Mouse (Mus musculus) hindbrain, embryonic 10.5 days (tissue): ENCODE data around the gene Cadm4. TPM values are rescaled to one million over a fixed set of nuclear protein-coding genes. Genes with fewer than 3 reads are reported as not detected.
A peak's percentile ranks its signal among the peaks of the same experiment; 100 is the strongest.

Source experiments
- DNase-seq: peaks from one replicate; pipeline ENCODE4 v3.0.0-alpha.2; 2017; ENCODE audit warnings: low spot score
- H3K27ac ChIP-seq: fragments of 300-500 bp; sonication (generic); 2 replicates; pipeline ENCODE4 v1.5.1; 2016; ENCODE audit warnings: mild to moderate bottlenecking, moderate library complexity
- H3K27me3 ChIP-seq: fragments of 300-500 bp; sonication (generic); 2 replicates; pipeline ENCODE4 v1.6.1; 2016; ENCODE audit warnings: mild to moderate bottlenecking; ENCODE audit not compliant: poor library complexity, insufficient read depth, severe bottlenecking
- H3K36me3 ChIP-seq: fragments of 300-500 bp; sonication (generic); 2 replicates; pipeline ENCODE4 v1.6.1; 2016; ENCODE audit warnings: mild to moderate bottlenecking, moderate library complexity
- H3K4me1 ChIP-seq: fragments of 300-500 bp; sonication (generic); replicated peaks from 2 replicates; pipeline ENCODE4 v1.6.1; 2016; ENCODE audit warnings: mild to moderate bottlenecking
- H3K4me3 ChIP-seq: fragments of 300-500 bp; sonication (generic); 2 replicates; pipeline ENCODE4 v1.5.1; 2016; ENCODE audit warnings: mild to moderate bottlenecking, moderate library complexity
- H3K9me3 ChIP-seq: fragments of 300-500 bp; sonication (generic); 2 replicates; pipeline ENCODE4 v1.6.1; 2016; ENCODE audit warnings: mild to moderate bottlenecking, moderate library complexity
- WGBS: fragments of 180-500 bp; shearing (Covaris S2); methylation state at CpG from one replicate; pipeline ENCODE4 v1.1.7; 2016; 5-methylcytosine and 5-hydroxymethylcytosine counted together
- polyA plus RNA-seq: library from polyadenylated mRNA; unstranded; fragments of >200 nt; fragmentation: Nextera tagmentation; extraction: Ambion mirVana; gene quantifications from 2 replicates; pipeline ENCODE4 v1.2.1, GENCODE M21; 2016

Gene Cadm4
- polyA plus RNA-seq = 12.1 and 38.6 TPM in 2 replicates

DNA sequence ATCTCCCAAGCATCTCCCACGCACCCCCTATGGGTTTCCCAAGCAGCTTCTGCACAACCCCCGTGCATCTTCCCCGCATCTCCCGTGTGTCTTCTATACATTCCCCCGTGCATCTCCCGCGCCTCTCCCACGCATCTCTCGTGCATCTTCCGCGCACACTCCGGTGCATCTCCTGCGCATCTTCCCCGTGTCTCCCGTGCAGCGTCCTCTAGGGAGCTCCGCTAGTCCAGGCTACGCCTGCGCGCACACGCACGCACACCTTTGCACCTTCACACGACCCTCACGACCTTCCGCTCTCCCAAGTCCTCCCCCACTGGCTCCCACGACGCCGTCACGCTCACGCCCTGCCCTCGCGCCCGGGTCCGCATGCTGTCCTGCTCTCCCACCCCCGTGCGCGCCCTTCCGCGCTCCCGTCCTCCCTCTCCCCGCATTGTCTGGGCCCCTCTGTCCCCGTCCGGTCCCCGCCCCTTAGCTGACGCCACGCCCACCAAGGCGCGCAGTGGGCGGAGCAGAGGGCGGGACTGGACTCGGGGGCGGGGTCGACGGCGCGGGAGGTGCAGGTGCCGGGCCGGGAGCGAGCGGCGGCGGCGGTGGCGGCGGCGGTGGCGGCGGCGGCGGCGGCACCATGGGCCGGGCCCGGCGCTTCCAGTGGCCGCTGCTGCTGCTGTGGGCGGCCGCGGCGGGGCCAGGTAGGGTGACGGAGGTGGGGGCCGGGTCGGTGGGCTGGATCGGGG lies at the start of gene Cadm4:
Cadm4 (plus strand) TSS at position 550 of the 734 bp plus-strand sequence.
- DNase-seq = peak; percentile 90
- Histone ChIP-seq H3K4me3 (peak within 1 kb of the TSS; percentile 80), H3K27me3 (peaks cover 54% of the 10 kb centered on the region), H3K9me3 (0 out of 2 replicates have a peak, but pooled peaks cover 2% of the 10 kb centered on the region), H3K4me1 (peaks cover 62% of the 10 kb centered on the region), H3K36me3 (no peaks in the 10 kb centered on the region), H3K27ac (peak within 1 kb of the TSS; percentile 94)
- under 1% methylated on average over 75 of the region's 83 CpGs for WGBS

DNA sequence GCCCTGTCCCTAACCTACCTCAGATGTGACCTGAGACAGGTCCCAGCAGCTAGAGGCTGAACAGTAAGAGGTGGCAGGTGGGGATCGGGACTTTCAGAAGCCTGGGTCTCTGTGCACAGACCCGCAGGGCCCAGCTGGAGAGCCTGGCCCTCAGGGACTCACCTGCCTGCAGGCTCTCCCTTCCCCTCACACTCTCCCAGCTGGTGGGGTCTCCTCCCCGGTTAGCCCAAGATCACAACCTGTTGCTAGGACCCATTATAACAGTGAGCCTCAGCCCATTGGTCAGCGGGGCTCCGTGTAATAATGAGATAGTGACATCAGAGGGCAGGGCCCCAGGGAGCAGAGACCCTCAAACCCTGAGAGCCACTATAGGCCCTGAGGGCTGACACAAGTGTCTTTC lies 46.5 kb upstream of the Cadm4 start:
- H3K27me3 ChIP-seq = peaks cover 20% of the 10 kb centered on the region
- 0 out of 2 replicates have a peak overlapping the region, but pooled peaks have one; percentile 23 for H3K27ac ChIP-seq
- WGBS = 81% methylated on average over 5 of the region's 5 CpGs
- H3K4me1 ChIP-seq = 0 out of 2 replicates have a peak, but pooled peaks cover 11% of the 10 kb centered on the region
- no peak for DNase-seq
- no peak overlapping the region for H3K4me3 ChIP-seq
- H3K9me3 ChIP-seq = peaks cover 19% of the 10 kb centered on the region
- no peaks in the 10 kb centered on the region; the same call in 1 of the 2 replicates for H3K36me3 ChIP-seq

DNA sequence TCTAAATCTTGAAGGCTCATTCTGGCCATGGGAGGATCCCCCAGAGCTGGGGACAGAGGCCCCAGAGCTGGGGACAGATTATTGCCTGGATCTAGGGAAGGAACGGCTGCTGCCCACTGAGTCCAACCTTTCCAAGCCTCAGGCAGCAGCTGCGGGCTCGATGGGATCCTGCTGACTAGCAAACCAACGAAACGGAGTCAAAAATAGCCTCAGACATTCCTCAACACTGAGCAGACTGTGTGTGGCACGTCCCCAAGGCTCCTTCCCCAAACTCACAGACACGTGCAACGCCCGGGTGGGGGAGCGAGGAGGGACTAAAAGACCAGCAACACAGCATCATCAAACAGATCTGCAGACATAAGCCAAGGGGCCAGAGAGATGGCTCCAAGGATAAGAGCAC lies 43.8 kb upstream of the Cadm4 start:
- DNase-seq = no peak
- Histone ChIP-seq H3K9me3 (peaks cover 5% of the 10 kb centered on the region; the same call in 1 of the 2 replicates), H3K27ac (no peak overlapping the region), H3K27me3 (peaks cover 8% of the 10 kb centered on the region), H3K4me1 (0 out of 2 replicates have a peak, but pooled peaks cover 5% of the 10 kb centered on the region), H3K36me3 (no peaks in the 10 kb centered on the region; the same call in 1 of the 2 replicates), H3K4me3 (no peak overlapping the region)
- 79% methylated on average over 10 of the region's 10 CpGs for WGBS

DNA sequence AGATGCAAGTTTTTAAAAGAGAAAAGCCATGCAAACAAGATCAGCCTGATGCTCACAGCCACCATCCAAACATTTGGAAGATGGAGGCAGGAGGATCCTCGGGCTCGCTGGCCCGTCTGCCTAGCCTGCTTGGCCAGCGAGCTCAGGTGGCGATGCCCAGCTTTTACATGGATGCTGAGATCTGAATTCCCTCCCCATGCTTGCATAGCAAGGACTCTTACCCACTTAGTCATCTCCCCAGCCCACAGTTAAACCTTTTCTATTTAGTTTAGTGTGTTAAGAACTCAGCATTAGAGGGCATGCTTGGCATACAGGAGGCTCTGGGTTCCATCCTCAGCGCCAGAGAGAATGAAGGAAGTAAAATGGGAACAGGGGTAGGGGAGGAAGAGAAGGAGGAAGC lies 42.6 kb upstream of the Cadm4 start:
- Histone ChIP-seq H3K27me3 (no peaks in the 10 kb centered on the region), H3K36me3 (no peaks in the 10 kb centered on the region), H3K9me3 (no peaks in the 10 kb centered on the region), H3K27ac (no peak overlapping the region), H3K4me1 (0 out of 2 replicates have a peak, but pooled peaks cover 5% of the 10 kb centered on the region), H3K4me3 (no peak overlapping the region)
- DNase-seq = no peak
- 80% methylated on average over 6 of the region's 6 CpGs for WGBS

DNA sequence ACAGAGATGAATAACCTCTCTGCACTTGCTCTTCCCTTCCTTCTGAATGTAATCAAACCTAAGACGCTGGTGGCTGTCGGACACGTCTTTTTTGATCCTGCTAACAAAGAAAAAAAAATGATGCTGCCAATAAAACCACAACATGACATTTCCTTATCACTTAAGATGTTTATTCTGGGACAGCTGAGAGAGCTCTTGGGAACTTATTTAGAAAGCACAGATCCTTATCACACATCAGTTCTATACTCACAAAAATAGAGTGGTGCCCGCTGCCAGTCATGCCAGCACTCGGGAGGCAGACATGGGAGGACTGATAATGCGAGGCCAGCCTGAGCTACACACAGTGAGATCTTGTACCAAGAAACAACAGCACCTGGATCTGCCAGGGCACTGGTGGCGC lies 41.9 kb upstream of the Cadm4 start:
- Histone ChIP-seq H3K36me3 (no peaks in the 10 kb centered on the region), H3K9me3 (no peaks in the 10 kb centered on the region), H3K27ac (no peak overlapping the region), H3K27me3 (no peaks in the 10 kb centered on the region), H3K4me3 (no peak overlapping the region), H3K4me1 (0 out of 2 replicates have a peak, but pooled peaks cover 5% of the 10 kb centered on the region)
- DNase-seq = no peak
- WGBS = 83% methylated on average over 7 of the region's 7 CpGs

DNA sequence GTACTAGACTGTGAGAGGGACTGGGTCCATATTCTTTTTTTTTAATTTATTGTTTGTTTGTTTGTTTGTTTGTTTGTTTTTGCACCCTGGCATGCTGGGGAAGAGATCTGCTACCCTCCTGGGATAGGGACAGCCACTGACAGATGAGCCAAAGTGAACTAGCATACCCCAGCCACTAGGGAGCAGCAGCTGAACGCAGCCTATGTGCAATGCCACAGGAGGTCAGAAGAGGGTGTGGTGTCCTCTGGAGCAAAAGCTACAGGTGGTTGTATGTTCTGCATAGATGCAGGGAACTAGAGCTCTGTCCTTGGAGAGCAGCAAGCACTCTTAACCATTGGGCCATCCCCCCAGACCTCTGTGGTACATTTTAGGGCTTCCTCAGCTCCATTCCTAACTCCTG lies 40.0 kb upstream of the Cadm4 start:
- 4% methylated on average over 1 of the region's 1 CpGs for WGBS
- Histone ChIP-seq H3K4me3 (no peak overlapping the region), H3K9me3 (0 out of 2 replicates have a peak, but pooled peaks cover 3% of the 10 kb centered on the region), H3K4me1 (no peaks in the 10 kb centered on the region), H3K36me3 (no peaks in the 10 kb centered on the region), H3K27ac (no peak overlapping the region), H3K27me3 (no peaks in the 10 kb centered on the region)
- peak; percentile 62 for DNase-seq

DNA sequence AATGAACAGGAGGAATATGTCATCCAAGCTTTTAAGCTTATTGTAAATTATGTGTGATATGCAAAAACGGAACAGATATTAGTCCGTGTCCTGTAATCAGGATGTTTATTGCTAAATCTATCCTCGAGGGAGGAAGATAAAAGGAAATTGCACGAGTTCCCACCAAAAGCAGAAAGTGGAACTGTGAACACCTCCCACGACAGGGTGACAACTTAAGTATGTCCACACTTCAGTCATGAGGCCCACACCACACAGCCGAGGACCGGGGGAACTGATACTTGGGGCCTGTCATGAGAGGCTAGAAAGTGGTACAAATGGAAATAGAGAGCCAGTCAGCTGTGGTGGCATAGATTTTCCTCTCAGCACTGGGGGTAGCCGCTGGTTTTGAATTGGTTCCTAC lies 39.5 kb upstream of the Cadm4 start:
- no peak for DNase-seq
- 84% methylated on average over 8 of the region's 8 CpGs for WGBS
- Histone ChIP-seq H3K36me3 (no peaks in the 10 kb centered on the region), H3K4me3 (no peak overlapping the region), H3K27ac (no peak overlapping the region), H3K27me3 (no peaks in the 10 kb centered on the region), H3K4me1 (no peaks in the 10 kb centered on the region), H3K9me3 (0 out of 2 replicates have a peak, but pooled peaks cover 3% of the 10 kb centered on the region)

DNA sequence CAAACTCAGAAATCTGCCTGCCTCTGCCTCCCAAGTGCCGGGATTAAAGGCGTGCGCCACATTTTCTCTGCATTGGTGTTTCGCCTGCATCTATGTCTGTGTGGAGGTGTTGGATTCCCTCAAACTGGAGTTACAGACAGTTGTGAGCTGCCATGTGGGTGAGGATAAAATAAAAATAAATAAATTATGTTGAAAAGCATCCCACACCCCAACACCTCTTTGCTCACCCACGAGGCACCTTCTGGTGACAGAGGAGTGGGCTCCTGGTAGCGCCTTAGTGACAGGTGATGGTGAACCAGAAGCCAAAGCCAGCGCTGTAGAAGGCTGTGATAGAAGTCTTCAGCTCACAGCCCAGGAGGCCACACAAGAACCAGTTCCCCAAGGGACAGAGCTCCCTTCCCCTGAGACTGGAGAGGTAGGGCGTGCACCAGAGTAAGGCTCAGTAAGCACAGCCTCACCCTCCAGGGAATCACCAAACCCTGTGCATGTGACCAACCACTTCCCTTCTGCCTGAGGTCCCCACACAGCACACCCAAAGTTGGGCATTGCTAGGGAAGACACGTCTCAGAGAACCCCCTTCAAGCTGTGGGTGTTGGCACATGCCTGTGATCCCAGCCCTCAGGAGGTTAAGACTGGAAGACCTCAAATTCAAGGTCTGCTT lies 36.4 kb upstream of the Cadm4 start:
- DNase-seq = no peak
- Histone ChIP-seq H3K27ac (no peak overlapping the region), H3K9me3 (0 out of 2 replicates have a peak, but pooled peaks cover 6% of the 10 kb centered on the region), H3K36me3 (no peaks in the 10 kb centered on the region), H3K27me3 (no peaks in the 10 kb centered on the region), H3K4me3 (no peak overlapping the region), H3K4me1 (no peaks in the 10 kb centered on the region)
- 91% methylated on average over 9 of the region's 9 CpGs for WGBS

DNA sequence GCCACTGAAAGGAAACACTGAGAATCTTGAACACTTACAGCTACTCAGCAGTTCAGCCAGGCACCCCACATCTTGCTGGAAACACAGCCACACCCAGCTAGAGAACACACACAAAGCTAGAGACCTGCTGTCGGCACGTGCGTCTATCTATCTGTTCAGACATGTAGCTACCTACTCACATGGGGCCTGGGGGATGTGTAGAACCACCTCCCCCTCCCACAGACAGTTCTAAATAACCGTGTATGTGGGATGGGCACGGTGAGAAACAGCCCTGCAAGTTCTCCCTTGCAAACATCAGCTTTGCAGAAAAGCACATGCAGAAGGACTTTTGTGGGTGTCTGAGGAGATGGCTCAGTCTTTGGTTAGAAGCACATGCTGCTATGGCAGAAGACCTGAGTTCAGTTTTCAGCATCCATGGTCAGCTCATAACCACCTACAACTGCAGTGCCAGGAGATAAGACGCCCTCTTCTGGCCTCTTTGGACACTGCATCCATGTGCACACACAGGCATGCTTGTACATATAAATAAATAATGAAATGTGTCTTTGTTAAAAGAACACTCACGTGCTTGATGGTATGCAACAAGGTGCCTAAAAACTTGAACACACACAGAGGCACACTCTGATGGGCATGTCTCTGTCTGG lies 35.0 kb upstream of the Cadm4 start:
- Histone ChIP-seq H3K9me3 (0 out of 2 replicates have a peak, but pooled peaks cover 6% of the 10 kb centered on the region), H3K4me3 (no peak overlapping the region), H3K27me3 (no peaks in the 10 kb centered on the region), H3K36me3 (no peaks in the 10 kb centered on the region), H3K27ac (no peak overlapping the region), H3K4me1 (no peaks in the 10 kb centered on the region)
- DNase-seq = no peak
- WGBS = 81% methylated on average over 7 of the region's 7 CpGs

DNA sequence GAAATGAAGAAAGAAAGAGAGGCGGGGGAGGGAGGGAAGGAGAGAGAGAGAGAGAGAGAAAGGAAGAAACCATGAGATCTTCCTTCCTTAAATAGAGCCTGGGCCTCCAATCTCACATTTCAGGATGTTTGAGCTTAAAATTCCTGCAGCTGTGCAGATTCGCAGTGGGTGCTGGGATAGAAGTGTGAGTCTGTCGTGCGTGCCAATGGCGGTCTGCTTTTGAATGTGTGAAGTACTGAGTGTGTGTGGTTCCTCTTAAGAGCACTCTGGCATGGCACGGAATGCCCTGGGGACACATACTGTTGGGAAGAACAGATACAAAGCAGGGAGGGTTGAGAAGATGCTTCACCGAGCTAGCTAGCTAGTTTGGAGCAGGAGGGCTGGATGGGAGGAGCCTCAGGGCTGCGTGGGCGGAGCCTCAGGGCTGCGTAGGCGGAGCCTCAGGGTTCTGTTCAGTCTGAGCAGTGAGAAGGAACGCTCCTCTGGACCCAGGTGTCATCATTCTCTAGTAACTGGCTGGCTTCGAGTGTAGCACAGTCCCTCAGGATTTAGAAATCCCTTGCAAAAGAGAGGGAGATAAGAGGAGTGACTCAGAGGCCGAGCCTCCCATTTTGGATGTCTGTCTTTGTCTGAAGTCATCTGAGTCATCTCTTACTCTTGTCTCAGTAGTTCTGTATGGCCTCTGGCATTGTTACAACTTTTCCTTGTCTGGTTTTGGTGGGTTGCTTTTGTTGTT lies 32.9 kb upstream of the Cadm4 start:
- Histone ChIP-seq H3K36me3 (no peaks in the 10 kb centered on the region), H3K9me3 (0 out of 2 replicates have a peak, but pooled peaks cover 6% of the 10 kb centered on the region), H3K4me3 (no peak overlapping the region), H3K27ac (no peak overlapping the region), H3K4me1 (no peaks in the 10 kb centered on the region), H3K27me3 (no peaks in the 10 kb centered on the region)
- 66% methylated on average over 14 of the region's 14 CpGs for WGBS
- DNase-seq = no peak

DNA sequence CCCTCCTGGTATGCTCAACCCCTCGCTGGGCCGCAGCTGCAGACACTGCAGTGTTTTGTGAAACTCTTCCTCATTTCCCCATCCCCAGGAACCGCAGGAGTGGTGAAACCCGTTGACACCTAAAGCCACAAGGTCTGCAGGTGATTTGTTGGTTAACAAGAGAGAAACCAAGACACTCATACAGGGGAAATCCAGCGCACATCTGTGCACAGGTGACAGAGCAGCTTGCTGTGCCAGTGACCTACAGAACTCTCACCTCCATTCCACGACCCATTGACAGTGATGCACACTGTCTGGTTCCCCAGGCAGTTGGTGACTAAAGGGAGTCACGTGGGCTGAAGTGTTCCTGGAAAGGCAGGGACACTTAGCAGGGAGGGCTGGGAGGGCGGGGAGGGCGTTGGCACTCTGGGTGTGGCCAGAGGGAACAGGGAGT lies 31.2 kb upstream of the Cadm4 start:
- WGBS = 70% methylated on average over 9 of the region's 9 CpGs
- no peaks in the 10 kb centered on the region for H3K27me3 ChIP-seq
- 0 out of 2 replicates have a peak, but pooled peaks cover 5% of the 10 kb centered on the region for H3K9me3 ChIP-seq
- H3K27ac ChIP-seq = no peak overlapping the region
- no peak for DNase-seq
- H3K36me3 ChIP-seq = no peaks in the 10 kb centered on the region
- H3K4me1 ChIP-seq = no peaks in the 10 kb centered on the region
- no peak overlapping the region for H3K4me3 ChIP-seq

DNA sequence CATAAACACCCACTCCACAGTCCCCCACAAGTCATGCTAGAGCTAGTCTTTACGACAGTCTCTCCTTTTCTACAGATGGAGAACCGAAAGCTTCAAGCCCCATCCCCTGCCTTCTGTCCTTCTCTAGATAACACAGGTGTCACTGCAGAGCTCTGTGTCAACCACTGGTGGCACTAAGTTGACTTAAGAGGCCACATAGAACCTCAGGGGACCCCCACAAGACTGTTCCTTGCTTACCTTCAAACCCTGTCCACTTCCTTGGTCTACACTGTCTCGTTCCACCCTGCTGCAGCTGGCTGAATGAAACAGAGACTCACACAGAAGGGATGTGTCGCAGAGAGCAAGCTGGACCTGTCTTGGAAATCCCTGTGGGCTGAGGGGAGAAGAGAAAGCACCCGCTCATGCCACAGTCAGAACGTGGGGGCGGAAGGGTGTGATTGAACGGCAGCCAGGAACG lies 29.9 kb upstream of the Cadm4 start, which contains the start of gene Irgc1:
Irgc1 (minus strand) TSS at position 443 of the 457 bp plus-strand sequence.
- H3K9me3 ChIP-seq = 0 out of 2 replicates have a peak, but pooled peaks cover 3% of the 10 kb centered on the region
- no peak within 1 kb of the TSS for H3K4me3 ChIP-seq
- no peaks in the 10 kb centered on the region for H3K4me1 ChIP-seq
- no peak for DNase-seq
- H3K36me3 ChIP-seq = no peaks in the 10 kb centered on the region
- H3K27me3 ChIP-seq = no peaks in the 10 kb centered on the region
- WGBS = 89% methylated on average over 9 of the region's 9 CpGs
- no peak within 1 kb of the TSS for H3K27ac ChIP-seq
